In the genomic region with DNA sequence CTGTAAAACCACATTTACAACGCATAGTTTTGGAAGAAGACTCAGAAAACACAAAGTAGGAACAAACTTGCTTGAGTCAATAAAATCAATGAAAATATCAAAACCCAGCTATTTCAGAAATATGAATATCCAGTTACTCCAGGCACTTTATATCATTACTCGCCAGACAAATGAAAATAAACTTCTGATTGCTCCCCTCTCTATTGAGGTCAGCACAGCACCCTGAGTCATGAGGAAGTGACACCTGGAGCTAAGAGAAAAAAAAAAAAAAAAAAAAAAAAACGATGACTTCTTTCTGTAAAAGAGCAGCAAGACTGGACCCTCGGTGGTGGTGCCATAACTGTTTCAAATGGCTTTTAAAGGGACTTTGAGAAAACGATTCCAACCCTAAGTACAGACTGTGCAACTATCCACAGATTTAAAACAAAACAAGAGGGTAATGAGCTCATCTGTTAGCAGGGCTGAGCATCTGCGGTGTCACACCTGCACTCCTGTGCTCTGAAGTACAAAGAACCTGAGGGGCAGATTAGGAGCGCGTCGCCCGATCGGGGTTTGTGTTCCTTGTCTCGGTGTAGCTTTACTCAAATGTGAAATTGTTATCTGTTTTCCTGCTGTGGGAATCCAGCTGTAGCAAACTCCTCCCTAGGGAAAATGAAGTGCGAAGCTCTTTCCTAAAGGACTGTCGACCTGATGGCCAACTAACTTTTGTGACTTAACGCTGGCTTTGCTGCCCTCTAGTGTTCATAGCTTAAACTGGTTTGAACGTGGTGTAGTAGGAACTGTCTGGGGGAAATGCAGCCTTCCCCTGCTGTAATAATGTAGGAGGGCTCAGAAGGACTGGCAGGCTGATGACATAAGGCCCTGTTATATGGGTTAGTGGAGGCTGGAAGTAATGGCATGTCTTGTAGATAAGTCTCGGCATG, we compare ENCODE assay signal across 8 mouse cellular contexts.
DNase-seq lines count a peak whose midpoint lies in the region; ATAC-seq lines count a peak whose summit lies in the region.

No protein-coding gene starts in this region.

- no peak overlapping the region; the same call in 1 of the 2 replicates for H3K9ac ChIP-seq in heart, embryonic 14.5 days (ENCODE audit: low read length)
- H3K9ac ChIP-seq in liver, embryonic 11.5 days (ENCODE audit: low read depth, low read length) = no peak overlapping the region; the same call in 1 of the 2 replicates

- H3K4me3 ChIP-seq in heart, embryonic 14.5 days (ENCODE audit: control insufficient read depth in 1 of 2, insufficient read depth in 1 of 2, low read depth in 1 of 2, low read length in 2 of 2) = no peak overlapping the region
- H3K4me3 ChIP-seq in liver, embryonic 11.5 days (ENCODE audit: low read depth, low read length) = peak overlapping the region; percentile 22; the same call in 1 of the 2 replicates

- no peak overlapping the region for H3K27ac ChIP-seq in heart, embryonic 14.5 days (replicated peaks in 1 of 2; ENCODE audit: control insufficient read depth in 1 of 2, insufficient read depth in 1 of 2, low read depth in 2 of 2, low read length in 2 of 2)
- H3K27ac ChIP-seq in liver, embryonic 11.5 days (ENCODE audit: low read depth, low read length) = no peak overlapping the region

- H3K4me1 ChIP-seq in heart, embryonic 14.5 days (ENCODE audit: control insufficient read depth in 2 of 2, insufficient read depth in 2 of 2, low read length in 2 of 2) = 0 out of 4 replicates have a peak, but pooled peaks cover 0 to 2% of the 10 kb centered on the region in 2 experiments
- H3K4me1 ChIP-seq in liver, embryonic 11.5 days (replicated peaks; ENCODE audit: control insufficient read depth, insufficient read depth, low read length) = peaks cover 7% of the 10 kb centered on the region; the same call in 1 of the 2 replicates

- DNase-seq in CD4-positive helper T cell, adult 2 months (ENCODE audit: low read depth, low spot score) = peak; percentile 53
- peak; percentile 57 for DNase-seq in adipocyte (ENCODE audit: low spot score)
- peak; percentile 69 for DNase-seq in embryo, embryonic 9.5 days (ENCODE audit: extremely low spot score)
- peak; percentile 75 for DNase-seq in kidney, postnatal 10 days
- peak; percentile 42 for DNase-seq in liver, embryonic 11.5 days (ENCODE audit: low spot score)
- DNase-seq in natural killer cell, adult 2 months (ENCODE audit: low spot score in 2 of 2) = peak; percentile 51 to 63
- DNase-seq in thymus, adult 18-20 months = peak; percentile 31 to 53

- WGBS in heart, embryonic 14.5 days = 24% methylated on average over 17 of the region's 17 CpGs
- 26% methylated on average over 17 of the region's 17 CpGs for WGBS in liver, embryonic 11.5 days

- no peaks in the 10 kb centered on the region for H3K9me3 ChIP-seq in heart, embryonic 14.5 days (ENCODE audit: control insufficient read depth, low read length)
- H3K9me3 ChIP-seq in liver, embryonic 11.5 days (ENCODE audit: control insufficient read depth, low read length) = no peaks in the 10 kb centered on the region

- ATAC-seq in heart, embryonic 14.5 days (ENCODE audit: insufficient number of reproducible peaks, insufficient read depth, low FRiP score, low read depth) = no peak
- ATAC-seq in liver, embryonic 11.5 days (replicated peaks; ENCODE audit: low FRiP score) = peak; percentile 68

- H3K36me3 ChIP-seq in heart, embryonic 14.5 days (ENCODE audit: control insufficient read depth, insufficient read depth, low read length) = no peaks in the 10 kb centered on the region
- H3K36me3 ChIP-seq in liver, embryonic 11.5 days (ENCODE audit: control insufficient read depth, insufficient read depth, low read length) = no peaks in the 10 kb centered on the region

- peak overlapping the region; percentile 52 for H3K4me2 ChIP-seq in heart, embryonic 14.5 days (ENCODE audit: low read length)
- H3K4me2 ChIP-seq in liver, embryonic 11.5 days = peak overlapping the region; percentile 55

- no peaks in the 10 kb centered on the region for H3K27me3 ChIP-seq in heart, embryonic 14.5 days (ENCODE audit: control insufficient read depth, insufficient read depth, low read length)
- H3K27me3 ChIP-seq in liver, embryonic 11.5 days (replicated peaks; ENCODE audit: control insufficient read depth, insufficient read depth, low read length) = no peaks in the 10 kb centered on the region
